Mouse (Mus musculus) midbrain, postnatal 0 days (tissue): Measurements from ENCODE around the gene Rmdn2. TPM values are rescaled to one million over a fixed set of nuclear protein-coding genes. Genes with fewer than 3 reads are reported as not detected.

Experiments used
- ATAC-seq: fragments of 200-750 bp; cut with Nextera tagmentation; 2 replicates; pipeline ENCODE4 v1.8.0; 2017; ENCODE audit warnings: moderate number of reproducible peaks, mild to moderate bottlenecking, moderate TSS enrichment, moderate library complexity; ENCODE audit not compliant: low FRiP score
- DNase-seq: peaks from one replicate; pipeline ENCODE4 v3.0.0-alpha.2; 2015; ENCODE audit warnings: low spot score
- H3K27ac ChIP-seq: fragments of 300-500 bp; sonication (generic); 2 replicates; pipeline ENCODE4 v1.5.1; 2014; ENCODE audit warnings: low read depth, mild to moderate bottlenecking, low read length, mixed read lengths
- H3K27me3 ChIP-seq: fragments of 300-500 bp; sonication (generic); 2 replicates; pipeline ENCODE4 v1.6.1; 2014; ENCODE audit warnings: low read length, control low read depth, mixed read lengths; ENCODE audit not compliant: insufficient read depth
- H3K36me3 ChIP-seq: fragments of 300-500 bp; sonication (generic); 2 replicates; pipeline ENCODE4 v1.6.1; 2014; ENCODE audit warnings: low read length, control low read depth, mixed read lengths; ENCODE audit not compliant: insufficient read depth
- H3K4me1 ChIP-seq: fragments of 300-500 bp; sonication (generic); 2 replicates; pipeline ENCODE4 v1.6.1; 2014; ENCODE audit warnings: mild to moderate bottlenecking, control low read depth, antibody characterized with exemption, low read length, mixed read lengths; ENCODE audit not compliant: insufficient read depth
- H3K4me2 ChIP-seq: fragments of 300-500 bp; sonication (generic); 2 replicates; pipeline ENCODE4 v1.6.1; 2014; ENCODE audit warnings: low read depth, mild to moderate bottlenecking, low read length, mixed read lengths; ENCODE audit not compliant: poor library complexity, severe bottlenecking
- H3K4me3 ChIP-seq: fragments of 300-500 bp; sonication (generic); 2 replicates; pipeline ENCODE4 v1.5.1; 2014; ENCODE audit warnings: low read depth, mild to moderate bottlenecking, low read length, moderate library complexity
- H3K9ac ChIP-seq: fragments of 300-500 bp; sonication (generic); replicated peaks from 2 replicates; pipeline ENCODE4 v1.6.1; 2014; ENCODE audit warnings: mild to moderate bottlenecking, low read length, moderate library complexity, mixed read lengths; ENCODE audit not compliant: poor library complexity, severe bottlenecking
- H3K9me3 ChIP-seq: fragments of 300-500 bp; sonication (generic); 2 replicates; pipeline ENCODE4 v1.6.1; 2016; ENCODE audit warnings: low read length, control low read depth
- CTCF ChIP-seq: IDR thresholded peaks from 2 replicates; pipeline ENCODE4 v1.5.1; 2016; ENCODE audit warnings: antibody characterized with exemption, mild to moderate bottlenecking
- WGBS: fragments of 180-500 bp; shearing (Covaris S2); extraction: QIAGEN DNeasy Blood & Tissue Kit; methylation state at CpG from one replicate; pipeline ENCODE4 v1.1.7; 2014; 5-methylcytosine and 5-hydroxymethylcytosine counted together
- polyA plus RNA-seq: library from polyadenylated mRNA; unstranded; fragments of >200 nt; fragmentation: Nextera tagmentation; extraction: Ambion mirVana; gene quantifications from 2 replicates; pipeline ENCODE4 v1.2.1, GENCODE M21; 2015
- total RNA-seq: library from RNA; depleted of rRNA; stranded (reverse); fragments of >200 nt; gene quantifications from 2 replicates; pipeline ENCODE4 v1.2.3, GENCODE M21; 2014

Rmdn2 gene
- total and polyA plus RNA-seq, 2 experiments from 2014 or later = 2.8 to 10.7 TPM

DNA sequence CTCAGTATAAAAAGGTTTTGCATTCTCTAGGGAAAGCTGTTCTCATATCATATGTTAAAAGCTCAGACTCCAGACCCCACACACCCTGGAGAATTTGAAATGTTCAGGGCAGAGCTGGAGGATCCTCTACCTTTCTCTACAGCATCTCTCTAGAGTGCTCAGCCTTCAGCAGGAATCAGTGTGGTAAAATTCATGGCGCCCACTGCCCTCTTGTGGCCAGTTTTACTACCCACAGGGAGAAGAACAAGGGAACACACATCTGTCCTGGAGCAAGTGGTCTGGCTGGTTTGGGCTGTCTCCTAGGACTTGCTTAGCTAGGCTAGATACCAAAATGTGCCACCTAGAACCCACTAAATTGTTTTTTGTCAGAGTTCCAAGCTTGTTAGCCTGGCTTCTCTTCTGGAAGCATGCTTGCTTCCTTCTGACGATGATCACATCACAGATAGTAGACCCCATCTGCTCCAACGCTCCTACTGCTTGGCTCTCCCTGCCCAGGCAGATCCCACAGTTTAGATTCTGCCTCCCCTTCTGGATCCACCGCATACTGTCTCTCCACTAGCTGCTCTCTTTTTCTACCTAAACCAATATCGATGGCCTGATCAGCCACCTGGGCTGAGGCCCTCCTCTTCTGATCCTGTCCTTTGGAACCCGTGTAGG is 31.3 kb upstream of the Rmdn2 start:
- DNase-seq (peak; percentile 80), ATAC-seq (peak; percentile 80; the same call in 1 of the 2 replicates)
- no peaks in the 10 kb centered on the region for H3K4me1 ChIP-seq
- H3K9ac ChIP-seq = no peak overlapping the region
- H3K4me2 ChIP-seq = no peak overlapping the region
- no peak overlapping the region for H3K27ac ChIP-seq
- H3K36me3 ChIP-seq = no peaks in the 10 kb centered on the region
- H3K4me3 ChIP-seq = no peak overlapping the region
- no peaks in the 10 kb centered on the region for H3K27me3 ChIP-seq
- 68% methylated on average over 6 of the region's 6 CpGs for WGBS
- TF ChIP-seq CTCF = peak; percentile 94
- no peaks in the 10 kb centered on the region for H3K9me3 ChIP-seq

DNA sequence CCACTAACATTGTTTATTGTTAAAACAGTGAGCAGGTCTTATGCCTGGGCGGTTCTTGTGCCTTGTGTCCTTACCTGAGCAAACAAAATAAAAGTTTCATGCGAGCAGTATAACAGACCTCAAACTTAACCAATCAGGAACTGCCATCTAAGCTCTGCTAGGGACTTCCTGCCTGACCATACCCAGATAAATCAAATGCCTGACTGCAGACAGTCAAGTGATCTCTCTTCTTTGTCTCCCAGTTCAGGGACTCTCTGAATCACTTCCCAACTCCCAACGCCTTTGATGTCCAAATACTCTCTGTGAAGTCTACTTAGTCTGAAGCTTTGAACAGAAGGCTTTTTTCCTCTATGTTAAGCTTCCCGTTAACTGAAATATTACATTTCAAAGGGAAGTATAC is 28.2 kb upstream of the Rmdn2 start:
- TF ChIP-seq CTCF = no peak
- no peak for ATAC-seq

GRCm38 (mm10) chr17:79584246-79584800 is 27.3 kb upstream of the Rmdn2 start:
- Histone ChIP-seq H3K9me3 (no peaks in the 10 kb centered on the region), H3K4me3 (no peak overlapping the region), H3K27ac (no peak overlapping the region), H3K4me2 (no peak overlapping the region), H3K36me3 (no peaks in the 10 kb centered on the region), H3K9ac (no peak overlapping the region), H3K4me1 (no peaks in the 10 kb centered on the region), H3K27me3 (no peaks in the 10 kb centered on the region)
- no peak for DNase-seq
- TF ChIP-seq CTCF = no peak
- 92% methylated on average over 6 of the region's 6 CpGs for WGBS
- no peak for ATAC-seq

More for the DNA sequence above, 28.2 kb upstream of the Rmdn2 start:
- 59% methylated on average over 4 of the region's 4 CpGs for WGBS
- no peak overlapping the region for H3K9ac ChIP-seq
- H3K27ac ChIP-seq = no peak overlapping the region
- no peaks in the 10 kb centered on the region for H3K36me3 ChIP-seq
- H3K4me1 ChIP-seq = no peaks in the 10 kb centered on the region
- H3K4me3 ChIP-seq = no peak overlapping the region
- no peaks in the 10 kb centered on the region for H3K27me3 ChIP-seq
- no peak for DNase-seq
- H3K4me2 ChIP-seq = no peak overlapping the region
- H3K9me3 ChIP-seq = no peaks in the 10 kb centered on the region

GRCm38 (mm10) chr17:79589913-79590312 is 21.8 kb upstream of the Rmdn2 start:
- Histone ChIP-seq H3K27ac (no peak overlapping the region), H3K4me3 (no peak overlapping the region), H3K9ac (no peak overlapping the region), H3K9me3 (no peaks in the 10 kb centered on the region), H3K4me2 (no peak overlapping the region), H3K36me3 (no peaks in the 10 kb centered on the region), H3K4me1 (no peaks in the 10 kb centered on the region), H3K27me3 (no peaks in the 10 kb centered on the region)
- no peak for TF ChIP-seq CTCF
- DNase-seq (no peak), ATAC-seq (no peak)
- WGBS = 95% methylated on average over 1 of the region's 1 CpGs

DNA sequence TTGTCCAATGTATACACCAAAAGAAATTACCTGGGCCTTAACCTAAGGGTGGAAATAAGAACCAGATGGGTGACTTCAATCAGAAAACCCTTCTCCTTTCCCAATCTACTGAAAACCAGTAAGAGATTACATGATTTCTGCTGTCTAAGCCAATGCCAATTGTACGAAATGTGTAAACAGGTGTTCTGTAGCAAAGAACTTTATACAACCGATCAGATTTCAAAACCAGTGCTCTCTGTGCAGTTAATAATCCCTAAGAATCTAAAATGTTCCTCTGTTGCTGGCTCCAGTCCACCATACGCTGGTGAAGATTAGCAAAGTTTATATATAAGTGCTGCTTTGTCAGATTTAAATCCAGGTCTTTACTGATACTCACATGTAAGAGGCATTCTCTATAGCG is 15.7 kb upstream of the Rmdn2 start:
- no peak overlapping the region for H3K4me2 ChIP-seq
- no peak overlapping the region for H3K27ac ChIP-seq
- H3K9ac ChIP-seq = no peak overlapping the region
- no peak overlapping the region for H3K4me3 ChIP-seq
- no peaks in the 10 kb centered on the region for H3K27me3 ChIP-seq
- DNase-seq = no peak
- ATAC-seq = no peak
- H3K4me1 ChIP-seq = no peaks in the 10 kb centered on the region
- no peak for TF ChIP-seq CTCF
- 86% methylated on average over 4 of the region's 4 CpGs for WGBS
- no peaks in the 10 kb centered on the region for H3K9me3 ChIP-seq
- no peaks in the 10 kb centered on the region for H3K36me3 ChIP-seq

DNA sequence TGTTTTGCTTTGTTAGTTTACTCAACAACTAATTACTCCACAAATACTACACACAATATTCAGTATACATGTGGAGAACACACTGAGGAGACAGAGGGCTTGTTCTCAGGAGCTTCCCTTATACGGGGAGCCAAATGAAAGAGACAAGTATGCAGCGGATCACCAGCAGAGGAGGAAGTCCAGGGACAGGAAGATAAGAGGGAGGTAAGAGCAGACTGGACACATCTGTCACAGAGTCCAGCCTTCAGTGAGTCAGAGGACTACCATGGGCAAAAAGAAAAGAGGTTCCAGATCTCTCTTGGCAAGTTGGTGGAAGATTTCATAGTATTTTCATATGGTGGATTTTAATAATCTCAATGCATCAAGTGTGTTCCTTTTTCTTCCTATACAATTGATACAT is 13.5 kb upstream of the Rmdn2 start:
- Histone ChIP-seq H3K27me3 (no peaks in the 10 kb centered on the region), H3K36me3 (no peaks in the 10 kb centered on the region), H3K4me3 (no peak overlapping the region), H3K27ac (no peak overlapping the region), H3K4me1 (no peaks in the 10 kb centered on the region), H3K9ac (no peak overlapping the region), H3K9me3 (no peaks in the 10 kb centered on the region), H3K4me2 (no peak overlapping the region)
- ATAC-seq = no peak
- 65% methylated on average over 2 of the region's 2 CpGs for WGBS
- no peak for TF ChIP-seq CTCF
- no peak for DNase-seq
